Mouse (Mus musculus) erythroblast, adult 5-6 weeks (primary cell): ENCODE data around the gene Cfap46. TPM values are rescaled to one million over a fixed set of nuclear protein-coding genes. Genes with fewer than 3 reads are reported as not detected.

ENCODE experiments used
- ATAC-seq: replicated peaks from 2 replicates; pipeline ENCODE4 v1.8.0; 2016; ENCODE audit warnings: moderate number of reproducible peaks, mild to moderate bottlenecking, moderate TSS enrichment, inconsistent platforms; ENCODE audit not compliant: poor library complexity, low FRiP score, severe bottlenecking
- total RNA-seq, 2 experiments: library from RNA; stranded (forward) in 1 of 2; stranded (reverse) in 1 of 2; fragments of 150-400 nt in 1 of 2; fragments of 200-764, 138-1000 nt in 1 of 2; gene quantifications; 2 replicates each; pipeline versions ENCODE4 v1.2.3 to v1.2.4; 2015 to 2017; ENCODE audit warnings: low replicate concordance in 2 of 2

Gene Cfap46
- total RNA-seq, 2 experiments from 2014 or later = not detected

DNA sequence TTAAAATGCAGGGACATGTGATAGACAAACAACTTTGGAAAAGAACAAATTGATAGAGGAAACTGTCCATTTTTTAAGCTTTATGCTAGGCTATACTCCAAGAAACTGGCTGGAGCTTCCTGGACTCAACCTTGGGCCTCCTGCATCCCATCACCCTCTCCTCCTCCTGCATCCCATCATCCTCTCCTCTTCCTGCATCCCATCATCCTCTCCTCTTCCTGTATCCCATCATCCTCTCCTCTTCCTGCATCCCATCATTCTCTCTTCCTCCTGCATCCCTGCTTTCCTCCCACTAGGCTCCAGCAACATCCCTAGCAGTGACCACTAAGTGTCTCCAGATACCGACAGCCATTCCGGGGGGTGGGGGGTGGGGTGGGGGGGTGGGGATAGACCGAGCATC is 7.2 kb downstream of the Cfap46 start:
- ATAC-seq = no peak

DNA sequence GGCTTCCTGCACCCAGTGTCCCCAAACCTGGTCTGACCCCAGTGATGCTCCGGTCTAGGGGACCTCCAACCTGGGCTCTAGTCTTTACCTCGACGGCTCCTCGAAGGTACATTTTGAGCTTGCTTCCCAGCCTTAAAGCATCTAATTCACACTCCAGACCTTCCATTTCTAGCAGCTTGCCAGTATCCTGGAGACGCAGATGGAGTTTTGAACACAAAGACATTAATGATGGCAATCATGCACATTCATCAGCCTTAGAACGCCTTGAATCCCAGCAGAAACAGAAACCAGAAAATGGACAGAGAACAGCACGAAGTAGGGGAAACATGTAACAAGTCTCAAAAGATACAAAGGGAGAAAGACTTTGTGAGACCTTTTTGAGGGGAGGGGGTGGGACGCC is 16.7 kb downstream of the Cfap46 start:
- no peak for ATAC-seq

DNA sequence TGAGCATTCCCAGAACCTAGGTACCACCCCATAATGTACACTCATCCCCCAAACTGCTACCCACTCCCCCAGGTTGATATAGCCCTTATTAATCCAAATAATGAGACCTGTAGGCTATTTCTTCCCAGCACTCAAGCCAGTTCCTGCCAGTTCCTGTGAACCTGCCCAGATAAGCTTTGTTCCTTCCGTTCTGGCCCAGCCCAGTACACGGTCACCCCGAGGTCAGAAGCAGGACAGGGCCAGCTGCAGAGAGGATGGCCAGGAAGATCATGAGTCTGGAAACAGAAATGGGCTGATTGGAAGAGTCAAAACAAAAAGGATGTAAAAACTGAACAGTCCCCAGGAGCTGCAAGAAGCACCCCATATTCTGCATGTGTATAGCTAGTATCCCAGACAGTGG is 20.3 kb downstream of the Cfap46 start:
- ATAC-seq = no peak

DNA sequence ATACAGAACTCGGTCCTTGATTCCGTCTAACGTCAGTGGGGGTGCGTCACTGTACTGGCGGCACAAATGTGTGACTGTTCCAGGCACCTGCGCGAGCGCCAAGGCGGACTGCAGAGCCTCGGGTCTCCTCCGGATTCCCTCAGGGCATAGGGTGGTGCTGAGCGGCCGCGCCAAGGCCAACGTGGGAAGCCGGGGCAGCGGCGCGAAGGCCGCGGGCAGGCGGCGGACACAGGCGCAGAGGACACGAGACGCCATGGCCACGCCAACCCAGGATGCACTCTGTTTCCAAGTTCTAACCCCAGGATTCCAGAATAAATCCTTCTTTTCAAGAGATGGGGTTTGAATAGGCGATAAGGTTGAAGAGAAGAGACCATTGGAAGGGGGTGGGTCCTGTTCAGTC is 23.7 kb downstream of the Cfap46 start:
- 0 out of 2 replicates have a peak, but pooled peaks have one; percentile 54 for ATAC-seq

DNA sequence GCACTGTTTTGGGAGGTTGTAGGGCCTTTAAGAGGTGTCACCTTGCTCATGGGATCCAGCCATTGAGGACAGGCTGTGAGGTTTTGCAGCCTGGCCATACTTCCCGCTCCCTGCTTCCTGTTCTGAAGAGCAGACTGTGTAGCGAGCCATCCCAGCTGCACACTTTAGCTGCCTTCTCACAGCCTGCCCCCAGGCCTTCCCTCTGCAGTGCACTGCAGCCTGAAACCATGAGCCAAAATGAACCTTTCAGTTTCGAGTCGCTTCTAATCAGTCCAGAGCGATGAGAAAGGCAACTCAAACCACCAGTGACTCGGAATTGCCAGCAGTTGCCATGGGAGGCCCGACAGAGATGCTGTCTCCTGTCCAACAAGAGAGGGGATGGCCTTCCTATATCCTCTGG is 33.9 kb downstream of the Cfap46 start:
- ATAC-seq = no peak

DNA sequence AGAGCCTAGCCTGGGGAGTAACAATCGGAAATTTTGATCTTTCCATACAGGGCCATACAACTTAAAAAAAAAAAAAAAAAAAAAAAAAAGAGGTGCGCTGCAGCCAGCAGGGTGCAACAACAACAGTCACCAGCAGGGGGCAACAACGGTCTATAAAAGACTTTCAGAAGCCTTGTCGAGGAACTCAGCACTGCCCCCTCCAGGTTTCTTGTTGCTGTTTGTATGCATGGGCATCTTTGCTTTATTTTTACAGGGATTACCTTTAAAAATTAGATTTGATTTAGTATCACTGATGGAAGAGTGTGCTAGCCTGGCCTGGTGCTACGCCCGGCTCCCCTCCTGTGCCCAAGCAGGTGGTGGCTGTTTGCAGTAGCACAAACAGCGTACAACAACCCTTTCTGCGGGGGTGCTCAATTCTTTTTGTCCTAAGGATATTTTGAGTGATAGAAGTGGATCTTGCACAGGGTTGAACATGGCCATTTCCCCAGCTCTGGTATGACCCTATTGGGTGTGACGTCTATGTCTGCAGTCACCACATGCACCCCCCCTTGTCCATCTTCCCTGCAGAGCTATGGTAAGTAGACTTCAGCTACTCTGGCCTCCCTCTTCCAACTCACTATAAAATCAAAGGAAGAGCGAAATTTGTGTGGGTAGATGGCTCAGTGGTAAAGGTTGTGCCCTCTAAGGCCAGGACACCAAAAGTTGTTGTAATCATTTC is 35.4 kb downstream of the Cfap46 start:
- ATAC-seq = peak; percentile 50; the same call in 1 of the 2 replicates

DNA sequence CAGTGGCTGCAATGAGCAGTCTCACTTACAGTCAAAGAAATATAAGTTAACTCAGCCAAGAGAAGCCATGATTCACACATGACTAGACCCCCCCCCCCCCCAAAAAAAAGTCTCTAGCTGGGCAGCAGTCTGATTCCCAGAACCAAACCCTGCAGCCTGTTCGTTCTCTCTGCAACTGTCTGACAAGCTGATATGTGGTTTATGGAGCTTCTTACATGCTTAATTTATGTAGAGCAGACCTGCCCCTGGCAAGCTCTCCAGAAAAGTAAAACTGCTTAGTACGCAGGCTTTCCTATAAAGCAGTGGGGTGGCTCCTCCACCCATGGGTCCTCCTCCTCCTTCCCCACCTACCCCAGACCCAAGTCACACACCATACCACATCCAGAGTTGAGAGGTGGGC is 50.2 kb downstream of the Cfap46 start:
- no peak for ATAC-seq

DNA sequence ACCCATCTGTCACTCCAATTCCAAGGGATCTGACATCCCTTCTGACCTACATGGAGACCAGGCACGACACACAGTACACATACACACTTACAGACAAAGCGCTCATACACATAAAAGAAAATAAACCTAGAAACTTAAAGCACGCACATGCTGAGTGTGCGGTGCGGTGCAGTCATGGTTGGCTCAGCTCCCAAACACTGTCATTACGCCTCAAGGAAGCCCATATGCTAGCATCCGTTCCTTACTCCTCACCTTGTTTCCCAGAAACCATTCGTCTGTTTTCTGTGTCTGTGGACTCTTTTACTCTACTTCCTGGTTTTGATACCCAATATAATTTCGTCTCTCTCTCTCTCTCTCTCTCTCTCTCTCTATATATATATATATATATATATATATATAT is 58.5 kb downstream of the Cfap46 start:
- ATAC-seq = no peak

DNA sequence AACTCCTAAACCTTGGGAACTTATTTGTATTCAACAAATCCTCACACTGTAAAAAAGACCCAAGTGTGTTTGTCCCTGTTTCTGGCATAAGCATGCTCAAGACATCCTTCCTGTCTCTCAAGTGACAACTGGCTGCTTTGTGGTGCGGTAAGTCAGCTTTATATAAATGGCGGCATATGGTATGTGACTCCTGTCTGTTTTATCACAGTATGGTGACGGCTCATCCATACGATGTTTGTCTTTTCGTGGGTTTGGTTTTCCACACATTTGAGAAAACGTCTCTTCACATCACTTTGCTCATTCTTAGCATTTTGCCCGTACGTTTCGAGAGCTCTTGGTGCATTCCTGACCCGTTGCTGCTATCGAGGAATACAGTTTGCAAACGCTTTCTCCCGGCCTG is 61.0 kb downstream of the Cfap46 start:
- no peak for ATAC-seq

DNA sequence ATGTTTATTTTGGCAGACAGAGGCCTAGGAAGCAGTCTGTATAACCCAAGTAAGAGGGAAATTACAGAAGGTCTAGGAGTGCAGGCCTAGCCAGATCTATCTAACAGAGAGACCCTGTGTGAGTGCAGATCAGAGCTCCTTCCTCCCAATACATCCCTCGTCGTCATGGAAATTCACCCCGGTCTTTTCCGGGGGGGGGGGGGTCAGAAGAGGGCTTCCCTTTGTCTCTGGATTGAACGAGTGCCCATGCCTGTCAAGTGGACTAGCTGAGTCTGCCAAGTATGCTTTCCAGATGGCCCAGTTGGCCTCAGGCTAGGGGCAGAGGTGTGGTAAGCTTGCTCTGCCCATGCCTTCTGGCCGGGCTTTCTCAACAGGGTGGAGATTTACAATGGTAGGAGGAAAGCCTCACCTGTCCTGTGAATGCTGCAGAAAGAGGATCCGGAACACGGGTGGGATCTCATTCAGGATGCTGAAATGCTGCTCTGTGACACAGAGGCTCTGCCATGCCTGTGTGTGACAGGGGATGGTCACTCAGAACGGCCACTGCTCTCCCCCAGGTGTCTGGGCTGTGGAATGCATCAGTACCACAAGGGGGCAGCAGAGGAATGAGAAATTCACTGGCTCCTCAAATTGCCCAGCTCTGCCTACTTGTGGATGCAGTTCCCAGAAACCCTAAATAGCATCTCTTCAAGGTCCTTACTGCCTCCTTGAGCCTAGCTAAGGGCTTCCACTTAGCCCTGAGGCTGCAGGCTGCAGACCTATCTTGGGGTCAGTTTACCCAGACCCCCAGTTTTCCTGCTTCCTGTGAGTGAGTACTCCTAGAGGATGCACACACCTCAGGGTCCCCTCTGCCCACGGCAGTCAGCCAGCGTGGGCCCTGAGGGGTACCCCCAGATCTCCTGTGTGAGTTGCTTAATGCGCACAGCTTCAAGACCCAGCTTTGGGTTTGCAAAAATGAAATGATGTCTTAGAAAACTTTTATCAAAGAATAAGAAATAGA is 67.5 kb downstream of the Cfap46 start:
- ATAC-seq = peak; percentile 52; the same call in 1 of the 2 replicates

DNA sequence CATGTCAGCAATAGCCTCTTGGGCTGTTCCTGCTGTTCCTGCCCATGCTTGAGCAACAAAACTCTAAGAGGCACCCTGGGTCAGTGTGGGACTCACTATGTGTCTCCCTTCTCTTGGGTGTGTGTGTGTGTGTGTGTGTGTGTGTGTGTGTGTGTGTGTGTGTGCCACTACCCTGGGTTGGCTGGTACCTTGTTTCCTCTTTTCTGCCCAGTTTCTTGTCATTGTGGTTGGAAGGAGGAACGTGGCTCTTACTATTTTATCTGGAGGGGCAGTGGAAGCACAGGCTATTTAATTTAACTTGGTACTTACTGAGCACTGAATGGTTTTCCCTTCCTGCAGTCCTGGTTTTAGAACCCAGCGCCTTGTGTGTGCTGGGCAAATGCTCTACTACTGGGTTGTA is 73.3 kb downstream of the Cfap46 start:
- no peak for ATAC-seq

DNA sequence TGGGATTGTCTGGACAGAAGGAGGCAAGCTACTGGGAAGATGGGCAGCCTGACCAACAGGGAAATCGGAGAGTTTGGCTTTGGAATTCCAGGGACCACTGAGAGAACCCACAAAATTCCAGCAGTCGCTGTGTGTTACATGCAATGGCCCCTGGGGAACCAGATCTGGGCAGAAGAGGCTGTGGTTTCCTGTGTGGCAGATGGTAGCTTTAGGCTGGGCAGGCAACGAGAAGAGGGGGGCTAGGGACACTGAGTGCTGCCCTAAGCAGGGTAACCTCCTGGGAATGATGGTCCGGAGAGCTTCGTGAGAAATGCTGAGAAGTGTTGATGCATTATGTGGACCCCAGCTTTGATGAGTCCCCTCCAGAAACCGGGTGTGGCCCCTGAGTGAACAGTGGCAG is 87.8 kb downstream of the Cfap46 start:
- ATAC-seq = no peak

DNA sequence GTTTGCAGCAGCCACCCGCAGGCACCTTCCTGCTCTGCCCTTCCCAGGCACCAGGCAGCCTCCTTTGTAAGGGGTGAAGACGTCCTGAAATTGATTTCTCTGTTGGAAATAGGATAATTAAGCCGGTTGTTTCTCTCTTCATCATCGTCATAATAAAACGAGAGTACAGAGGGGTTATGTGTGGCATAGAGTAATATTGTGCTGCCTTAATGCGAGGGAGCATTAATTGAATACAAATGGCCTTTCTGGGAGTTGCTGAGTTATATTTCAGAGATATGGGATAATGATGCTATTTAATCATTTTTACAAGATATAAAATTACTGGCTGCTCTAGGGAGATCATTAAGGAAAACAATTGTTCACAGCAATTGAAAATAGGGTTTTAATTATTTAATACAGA is 88.3 kb downstream of the Cfap46 start:
- ATAC-seq = no peak

DNA sequence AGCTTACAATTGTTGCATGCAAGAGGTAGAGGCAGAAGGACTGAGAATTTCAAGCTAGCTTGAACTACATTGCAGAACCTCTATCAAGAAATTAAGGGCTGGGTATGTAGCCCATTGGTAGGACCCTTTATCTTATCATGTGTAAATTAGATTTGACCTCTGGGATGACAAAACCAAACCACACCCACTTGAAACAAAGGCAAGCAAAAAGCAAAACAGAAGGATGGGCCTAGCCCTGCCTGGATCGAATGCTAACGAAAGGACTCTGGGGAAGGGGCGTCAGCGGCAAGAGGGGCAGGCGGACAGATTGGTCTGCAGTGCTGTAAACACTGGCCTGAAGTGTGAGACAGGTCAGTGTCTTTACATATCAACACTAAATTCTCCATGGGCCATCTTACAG is 92.3 kb downstream of the Cfap46 start:
- ATAC-seq = no peak

DNA sequence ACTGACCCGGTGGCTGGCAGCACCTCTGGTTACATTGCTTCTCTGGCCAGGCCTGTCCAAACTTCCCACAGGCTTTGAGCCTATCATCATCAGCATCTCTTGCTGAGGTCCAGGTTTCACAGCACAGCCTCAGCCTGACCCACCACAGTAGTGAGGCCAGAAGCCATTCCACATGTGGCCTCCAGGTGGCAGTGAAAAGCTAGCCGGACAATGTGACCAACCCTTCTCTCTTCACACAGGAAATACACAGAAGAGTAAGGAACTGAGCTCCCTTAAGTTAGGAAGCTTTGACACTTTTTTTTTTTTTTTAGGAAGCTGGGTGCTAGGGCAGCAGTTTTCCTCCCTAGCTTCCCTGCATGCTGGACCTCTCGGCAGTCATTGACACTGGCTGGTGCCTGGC is 93.3 kb downstream of the Cfap46 start:
- ATAC-seq = no peak

DNA sequence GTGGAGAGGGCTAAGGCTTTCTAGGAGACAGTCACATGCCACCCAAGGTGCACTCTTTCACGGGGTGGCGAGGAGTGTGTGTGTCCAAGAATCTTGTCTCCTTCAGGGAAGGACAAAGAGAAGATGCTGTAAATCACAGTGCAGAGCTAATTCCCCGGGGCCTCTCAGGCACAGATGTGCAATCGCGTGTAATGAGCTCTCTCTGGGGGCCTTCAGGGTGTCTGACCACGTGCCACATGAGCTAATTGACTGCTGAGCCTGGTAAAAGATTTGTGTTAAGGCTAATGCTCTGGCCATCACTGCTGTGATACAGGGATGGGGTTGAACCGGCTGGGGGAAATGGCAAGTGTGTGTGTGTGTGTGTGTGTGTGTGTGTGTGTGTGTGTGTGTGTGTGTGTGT is 95.7 kb downstream of the Cfap46 start:
- ATAC-seq = no peak

DNA sequence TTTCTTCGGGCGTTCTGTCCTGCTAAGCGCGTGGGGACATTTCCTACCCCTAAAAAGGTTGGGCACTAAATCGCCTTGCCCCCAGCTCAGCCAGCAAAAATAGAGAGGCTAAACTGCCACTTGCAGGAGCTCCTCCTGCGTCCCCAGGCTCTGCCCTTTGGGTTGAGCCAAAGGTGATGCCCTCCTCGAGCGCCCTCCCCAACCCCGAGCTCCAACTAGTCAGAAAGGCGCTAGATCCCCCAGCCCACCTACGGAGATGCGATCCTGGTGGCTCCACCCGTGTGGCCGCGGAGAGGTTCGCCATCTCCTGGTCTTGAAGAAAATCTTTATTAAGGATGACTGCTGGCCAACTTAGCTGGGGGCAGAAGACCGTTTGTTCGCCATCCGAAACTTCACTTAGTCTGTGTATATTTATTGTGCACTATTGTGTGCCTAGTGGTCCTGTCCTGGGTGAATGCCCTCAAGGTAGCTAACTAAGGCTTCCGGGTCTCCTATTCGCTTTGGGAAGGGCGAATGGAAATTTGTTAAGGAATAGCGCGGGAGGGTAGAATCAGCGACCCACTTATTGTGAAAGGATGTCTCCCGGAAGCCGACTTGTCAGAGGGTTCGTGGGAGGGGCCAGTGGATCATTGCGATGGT is 98.3 kb downstream of the Cfap46 start:
- ATAC-seq = no peak

DNA sequence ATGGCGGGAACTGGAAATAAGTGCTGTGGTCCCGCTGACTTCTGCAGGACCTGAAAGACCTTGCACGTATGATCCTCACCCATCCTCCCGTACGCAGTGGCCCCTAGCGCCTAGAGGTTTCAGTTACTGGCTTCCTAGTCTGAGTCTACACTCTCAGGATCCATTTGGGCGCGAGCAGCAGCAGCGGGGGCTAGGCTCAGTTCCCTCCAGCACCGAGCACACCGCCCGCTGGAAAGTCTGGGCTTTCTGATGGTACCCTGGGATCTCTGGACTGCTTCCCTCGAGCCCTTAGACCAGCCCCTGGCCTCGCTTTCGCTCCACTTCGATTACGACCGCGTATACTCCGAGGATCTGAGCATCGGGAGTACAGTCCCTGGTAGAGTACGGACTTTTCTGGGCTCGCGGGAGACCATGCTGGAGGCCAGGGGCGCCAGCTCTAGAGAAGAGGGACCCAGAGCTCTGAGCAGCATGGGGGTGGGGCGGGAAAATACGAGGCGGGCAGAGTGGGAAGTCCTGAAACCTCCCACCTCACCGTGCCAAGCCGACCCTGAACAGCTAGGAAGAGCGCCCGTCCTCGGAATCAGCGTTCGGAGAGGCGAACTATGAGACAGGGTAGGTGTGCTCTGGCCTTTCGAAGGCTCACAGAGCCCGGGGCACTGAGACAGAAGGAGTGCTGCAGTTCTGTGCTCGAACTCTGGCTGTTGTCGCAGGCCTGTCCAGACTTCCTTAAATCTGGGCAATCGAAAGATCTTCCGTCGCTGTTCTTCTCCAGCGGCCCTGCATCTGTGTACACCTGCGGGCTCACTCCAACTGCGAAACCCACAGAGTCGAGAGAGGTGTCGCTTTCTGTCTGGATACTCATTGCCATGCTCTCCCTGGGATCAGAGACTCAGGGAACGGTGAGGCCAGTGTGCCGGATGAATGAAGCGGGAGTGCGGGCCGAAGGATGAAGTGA is 99.1 kb downstream of the Cfap46 start:
- no peak for ATAC-seq

DNA sequence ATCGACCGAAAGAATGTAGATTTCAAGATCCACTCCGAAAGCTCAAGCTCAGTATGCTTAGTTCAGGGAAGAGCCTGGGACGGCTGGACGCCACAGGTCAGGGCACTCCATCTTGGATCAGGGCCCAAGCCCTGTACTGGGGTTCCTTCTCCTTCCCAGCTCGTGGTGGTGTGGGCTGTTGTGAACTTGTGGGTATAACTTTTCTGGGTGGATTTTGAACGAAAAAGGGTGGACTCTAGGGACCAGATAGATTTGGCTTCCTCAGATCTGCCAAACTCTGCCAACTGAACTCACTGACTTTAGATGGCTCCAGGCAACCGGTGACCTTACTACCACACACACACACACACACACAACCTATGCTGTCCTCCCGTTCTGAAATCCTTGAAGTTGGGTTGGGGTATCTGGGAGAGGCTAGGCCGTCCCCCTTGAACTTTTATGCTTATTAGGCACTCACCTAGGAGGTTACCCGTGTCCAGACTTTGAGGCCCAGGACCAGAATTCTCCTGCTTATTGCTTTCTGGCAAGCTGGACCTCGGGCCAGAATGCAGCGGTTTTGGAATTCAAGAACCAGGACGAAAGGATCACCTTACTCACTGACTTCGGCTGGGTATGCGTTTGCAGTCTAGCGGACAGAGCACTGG is 100.4 kb downstream of the Cfap46 start:
- no peak for ATAC-seq
